Mouse (Mus musculus): ENCODE results near the gene Cant1. TPM values are rescaled to one million over a fixed set of nuclear protein-coding genes. Genes with fewer than 3 reads are reported as not detected.

The Cant1 gene
- total RNA-seq (2021) = 10 to 100 TPM; 38.7 to 40.4 TPM
- long read RNA-seq, experiment 1, full-length matches to known transcripts = 21 of 35 reads
- long read RNA-seq, experiment 1, partial matches to known transcripts = 5 of 35 reads
- long read RNA-seq, experiment 1, other reads (novel, unspliced or antisense) = 9 of 35 reads
- long read RNA-seq, experiment 2, full-length matches to known transcripts = 13 of 27 reads
- long read RNA-seq, experiment 2, partial matches to known transcripts = 6 of 27 reads
- long read RNA-seq, experiment 2, other reads (novel, unspliced or antisense) = 8 of 27 reads

- peak; percentile 98 to 99 for DNase-seq (ENCODE audit: low spot score in 2 of 2)
Measured at GRCm38 (mm10) chr11:118418834-118419504, at the start of gene Cant1. TSS of gene Cant1 (minus strand) at chr11:118419086.

GRCm38 (mm10) chr11:118467441-118468035 lies 48.7 kb upstream of the Cant1 start:
- DNase-seq (ENCODE audit: low spot score in 2 of 2) = no peak

DNA sequence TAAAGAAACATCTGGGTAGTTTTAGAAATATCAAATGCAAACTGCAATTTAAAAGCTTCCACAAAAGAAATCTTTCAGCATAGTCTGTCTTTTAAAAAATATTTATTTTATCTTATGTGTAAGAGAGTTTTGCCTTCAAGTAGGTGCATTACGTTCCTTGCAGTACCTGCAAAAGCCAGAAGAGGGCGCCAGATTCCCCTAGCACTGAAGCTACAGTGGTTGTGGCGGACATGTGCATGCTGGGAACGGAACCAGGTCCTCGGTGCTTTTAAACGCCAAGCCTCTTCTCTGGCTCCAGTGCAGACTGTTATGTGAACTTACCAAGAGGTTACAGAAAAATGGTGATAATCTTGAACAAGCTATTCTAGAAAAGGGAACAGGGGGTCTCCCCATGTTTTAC lies 41.4 kb upstream of the Cant1 start:
- no peak for DNase-seq (ENCODE audit: low spot score in 2 of 2)

DNA sequence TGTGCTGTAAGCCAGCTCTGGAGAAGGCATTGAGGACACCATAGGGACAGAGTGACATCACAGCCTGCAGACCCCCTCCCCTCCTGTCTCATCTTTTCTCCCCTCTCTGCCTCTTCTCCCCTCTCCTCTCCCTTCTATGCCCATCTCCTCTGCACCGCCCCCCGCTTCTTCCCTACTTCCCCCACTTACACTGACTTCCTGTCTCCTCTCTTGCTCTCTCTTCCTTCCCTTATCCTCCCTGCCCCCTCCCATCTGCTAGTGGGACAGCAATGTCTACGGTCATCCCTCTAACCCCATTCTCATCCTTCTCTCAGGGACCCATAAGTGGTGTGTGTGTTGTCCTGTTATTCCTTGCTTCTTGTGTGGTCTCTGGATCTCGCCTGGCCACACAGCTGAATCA lies 40.6 kb upstream of the Cant1 start:
- DNase-seq (ENCODE audit: low spot score in 2 of 2) = no peak

DNA sequence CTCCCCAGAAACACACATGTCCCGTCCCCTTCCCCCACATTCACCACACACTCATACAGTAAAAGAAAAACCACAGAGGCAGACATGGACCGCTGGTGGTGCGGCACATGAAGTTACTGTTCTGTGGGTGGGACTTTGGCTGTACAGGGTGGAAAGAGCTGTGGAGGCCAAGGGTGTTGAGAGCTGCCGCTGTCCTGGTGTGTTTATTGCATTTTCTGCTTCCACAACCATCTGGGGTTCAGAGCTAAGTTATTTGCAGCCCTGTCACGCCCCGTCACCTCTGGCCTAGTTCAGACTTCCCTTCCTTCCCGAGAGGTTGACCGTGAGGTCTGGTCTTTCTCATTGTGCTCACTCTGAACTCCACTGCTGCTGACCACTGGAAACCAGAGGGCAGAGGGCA lies 40.2 kb upstream of the Cant1 start:
- no peak for DNase-seq (ENCODE audit: low spot score in 2 of 2)

DNA sequence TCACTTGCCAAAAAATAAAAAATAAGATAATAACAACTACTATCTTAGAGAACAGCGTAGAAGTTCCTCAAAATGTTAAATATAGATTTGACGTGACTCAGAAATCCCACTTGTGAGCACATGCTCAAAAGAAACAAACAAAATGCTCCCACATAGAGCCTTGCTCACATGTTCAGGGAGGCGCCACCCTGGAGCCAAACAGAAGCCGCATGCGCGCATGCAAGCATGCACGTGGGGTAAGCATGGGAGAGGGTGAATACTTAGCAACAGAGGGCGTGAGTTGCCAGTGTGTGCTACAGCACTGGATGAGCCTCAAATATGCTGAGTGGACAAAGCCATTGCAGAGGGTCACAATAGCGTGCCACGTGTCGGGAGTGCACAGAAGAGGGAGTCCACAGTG lies 38.1 kb upstream of the Cant1 start:
- peak; percentile 51 to 52 for DNase-seq (ENCODE audit: low spot score in 2 of 2)

DNA sequence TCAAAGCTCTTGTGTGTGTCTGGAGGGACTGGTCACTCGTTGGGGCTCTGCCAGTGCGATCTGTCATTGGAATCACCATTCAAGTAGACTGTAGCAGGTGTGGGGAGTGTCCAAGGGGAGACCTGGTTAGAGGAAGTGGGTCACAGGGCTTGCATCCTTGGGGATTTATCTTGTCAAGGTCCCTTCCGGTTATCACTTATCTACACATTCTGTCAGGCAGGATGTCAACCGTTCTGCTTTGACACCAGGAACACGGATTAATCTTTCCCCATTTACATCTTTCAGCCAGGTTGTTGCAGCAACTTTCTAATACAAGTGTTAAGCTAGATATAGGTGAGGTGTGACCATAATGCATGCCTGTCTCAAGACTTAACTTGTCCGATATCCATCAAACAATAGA lies 36.9 kb upstream of the Cant1 start:
- no peak for DNase-seq (ENCODE audit: low spot score in 2 of 2)

- no peak for DNase-seq (ENCODE audit: low spot score in 2 of 2)
Measured at GRCm38 (mm10) chr11:118453886-118454671, 35.2 kb upstream of the Cant1 start.

- no peak for DNase-seq (ENCODE audit: low spot score in 2 of 2)
Measured at GRCm38 (mm10) chr11:118452955-118453354, 34.1 kb upstream of the Cant1 start.

GRCm38 (mm10) chr11:118451211-118451610 lies 32.3 kb upstream of the Cant1 start:
- DNase-seq (ENCODE audit: low spot score in 2 of 2) = no peak

DNA sequence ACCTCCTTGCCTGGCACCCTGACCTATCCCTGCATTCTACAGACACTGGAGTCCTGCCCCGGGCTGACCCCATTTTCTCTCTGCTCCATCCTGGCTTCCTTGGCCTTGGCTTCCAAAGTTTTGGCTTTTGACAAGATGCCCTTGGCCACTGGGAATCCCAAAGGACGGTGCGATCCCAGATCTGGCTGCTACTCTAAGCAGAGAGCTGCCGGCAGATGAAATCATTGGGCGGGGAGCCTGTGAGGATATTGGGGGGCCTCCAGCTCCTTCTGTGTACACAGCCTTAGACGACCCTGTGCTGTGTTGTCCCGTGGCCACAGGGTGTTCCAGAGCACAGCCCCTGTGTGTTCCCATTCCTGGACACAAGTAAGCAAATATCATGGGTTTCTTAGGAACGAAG lies 29.5 kb upstream of the Cant1 start:
- no peak for DNase-seq (ENCODE audit: low spot score in 2 of 2)

GRCm38 (mm10) chr11:118447346-118447745 lies 28.5 kb upstream of the Cant1 start:
- DNase-seq (ENCODE audit: low spot score in 2 of 2) = no peak

DNA sequence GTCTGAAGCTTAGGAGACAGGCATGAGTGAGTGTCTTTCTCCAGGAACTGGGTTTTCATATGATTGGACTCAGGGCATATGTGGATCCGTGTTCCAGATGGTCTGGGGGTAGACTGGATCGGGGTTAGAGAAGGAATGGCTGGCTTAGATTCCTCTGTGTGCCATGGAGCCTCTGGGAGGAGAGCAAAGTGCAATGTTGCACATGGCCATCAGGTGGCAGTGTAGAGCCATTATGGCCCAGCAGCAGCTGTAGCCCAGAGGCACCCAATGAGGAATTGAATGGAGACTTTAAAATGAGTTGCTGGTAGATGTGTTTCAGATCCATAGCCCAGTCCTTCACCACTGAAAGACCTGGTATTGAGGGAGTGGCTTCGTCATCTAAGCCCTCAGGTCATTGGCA lies 27.0 kb upstream of the Cant1 start:
- peak; percentile 53 to 64 for DNase-seq (ENCODE audit: low spot score in 2 of 2)

GRCm38 (mm10) chr11:118443201-118443970 lies 24.5 kb upstream of the Cant1 start:
- DNase-seq (ENCODE audit: low spot score in 2 of 2) = peak; percentile 52 to 68

GRCm38 (mm10) chr11:118442691-118443090 lies 23.8 kb upstream of the Cant1 start:
- DNase-seq (ENCODE audit: low spot score in 2 of 2) = no peak

DNA sequence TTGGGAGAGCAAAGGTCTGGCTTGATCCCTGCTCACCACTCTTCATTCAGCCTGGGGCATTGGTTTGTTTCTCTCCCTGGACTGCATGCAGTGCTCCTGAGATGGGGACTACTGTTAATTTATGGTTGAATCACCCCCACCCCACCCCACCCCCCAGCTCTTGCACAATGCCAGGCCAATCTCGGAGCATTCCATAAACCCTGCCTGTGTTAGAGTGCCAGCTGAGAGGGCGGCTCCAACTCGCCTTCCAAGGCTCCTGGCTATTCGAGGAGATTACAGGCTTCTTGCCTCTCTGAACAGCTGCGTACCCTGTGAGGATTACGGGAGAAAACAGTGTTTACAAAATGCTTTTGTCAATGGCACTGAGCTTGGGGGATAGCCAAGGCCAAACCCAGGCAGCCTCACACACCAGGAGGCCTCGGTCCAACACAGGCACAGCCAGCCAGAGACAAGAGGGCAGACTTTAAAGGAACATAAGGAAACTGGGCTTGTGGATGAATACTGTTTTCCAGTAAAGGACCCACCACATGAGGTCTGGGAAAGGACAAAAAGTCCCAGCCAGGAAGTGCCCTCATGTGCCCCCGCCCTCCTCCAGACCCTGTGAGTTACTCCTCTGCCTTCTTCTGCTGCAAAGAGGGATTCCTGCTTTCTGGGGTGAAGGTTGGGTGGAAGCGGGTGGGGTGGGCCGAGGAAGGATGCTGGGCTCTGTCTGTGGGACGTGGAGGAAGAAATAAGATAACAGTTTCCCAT lies 20.0 kb upstream of the Cant1 start:
- no peak for DNase-seq (ENCODE audit: low spot score in 2 of 2)

- DNase-seq (ENCODE audit: low spot score in 2 of 2) = peak in 1 of 2 experiments; percentile 20
Measured at GRCm38 (mm10) chr11:118436471-118436935, 17.6 kb upstream of the Cant1 start.

GRCm38 (mm10) chr11:118434093-118434492 lies 15.2 kb upstream of the Cant1 start:
- no peak for DNase-seq (ENCODE audit: low spot score in 2 of 2)

DNA sequence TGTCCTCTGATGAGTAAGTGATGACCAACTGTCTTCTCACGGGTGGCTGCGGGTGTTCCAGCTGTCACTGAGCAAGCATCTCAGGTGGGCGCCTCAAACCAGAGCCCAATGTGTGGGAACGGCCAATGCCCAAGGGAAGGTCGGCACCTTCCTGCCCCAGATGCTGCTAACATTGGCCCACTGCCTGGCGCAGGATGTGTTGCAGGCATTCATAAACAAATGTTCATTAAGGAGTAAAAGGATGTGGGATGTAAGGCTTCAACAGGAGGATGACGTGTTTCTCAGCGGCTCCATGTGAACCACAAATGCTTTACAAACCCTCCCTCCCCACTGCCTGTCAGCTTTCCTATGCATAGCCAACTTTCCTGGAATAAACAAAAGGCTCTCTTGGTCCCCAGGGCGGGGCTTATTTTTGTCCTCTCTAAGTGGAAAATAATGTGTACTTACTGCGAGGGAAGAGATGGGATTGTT lies 14.5 kb upstream of the Cant1 start:
- no peak for DNase-seq (ENCODE audit: low spot score in 2 of 2)

Data from left cerebral cortex, adult 18-20 months (tissue).